Mouse (Mus musculus) hindbrain, embryonic 10.5 days (tissue): ENCODE results near the gene Zscan2. TPM values are rescaled to one million over a fixed set of nuclear protein-coding genes. Genes with fewer than 3 reads are reported as not detected.
A peak's percentile ranks its signal among the peaks of the same experiment; 100 is the strongest.

Experiments
- DNase-seq: peaks from one replicate; pipeline ENCODE4 v3.0.0-alpha.2; 2017; ENCODE audit warnings: low spot score
- H3K27ac ChIP-seq: fragments of 300-500 bp; sonication (generic); 2 replicates; pipeline ENCODE4 v1.5.1; 2016; ENCODE audit warnings: mild to moderate bottlenecking, moderate library complexity
- H3K27me3 ChIP-seq: fragments of 300-500 bp; sonication (generic); 2 replicates; pipeline ENCODE4 v1.6.1; 2016; ENCODE audit warnings: mild to moderate bottlenecking; ENCODE audit not compliant: poor library complexity, insufficient read depth, severe bottlenecking
- H3K36me3 ChIP-seq: fragments of 300-500 bp; sonication (generic); 2 replicates; pipeline ENCODE4 v1.6.1; 2016; ENCODE audit warnings: mild to moderate bottlenecking, moderate library complexity
- H3K4me1 ChIP-seq: fragments of 300-500 bp; sonication (generic); replicated peaks from 2 replicates; pipeline ENCODE4 v1.6.1; 2016; ENCODE audit warnings: mild to moderate bottlenecking
- H3K4me3 ChIP-seq: fragments of 300-500 bp; sonication (generic); 2 replicates; pipeline ENCODE4 v1.5.1; 2016; ENCODE audit warnings: mild to moderate bottlenecking, moderate library complexity
- H3K9me3 ChIP-seq: fragments of 300-500 bp; sonication (generic); 2 replicates; pipeline ENCODE4 v1.6.1; 2016; ENCODE audit warnings: mild to moderate bottlenecking, moderate library complexity
- WGBS: fragments of 180-500 bp; shearing (Covaris S2); methylation state at CpG from one replicate; pipeline ENCODE4 v1.1.7; 2016; 5-methylcytosine and 5-hydroxymethylcytosine counted together
- polyA plus RNA-seq: library from polyadenylated mRNA; unstranded; fragments of >200 nt; fragmentation: Nextera tagmentation; extraction: Ambion mirVana; gene quantifications from 2 replicates; pipeline ENCODE4 v1.2.1, GENCODE M21; 2016

The Zscan2 gene
- polyA plus RNA-seq, 1 experiment from 2014 or later, result 4.0 TPM

DNA sequence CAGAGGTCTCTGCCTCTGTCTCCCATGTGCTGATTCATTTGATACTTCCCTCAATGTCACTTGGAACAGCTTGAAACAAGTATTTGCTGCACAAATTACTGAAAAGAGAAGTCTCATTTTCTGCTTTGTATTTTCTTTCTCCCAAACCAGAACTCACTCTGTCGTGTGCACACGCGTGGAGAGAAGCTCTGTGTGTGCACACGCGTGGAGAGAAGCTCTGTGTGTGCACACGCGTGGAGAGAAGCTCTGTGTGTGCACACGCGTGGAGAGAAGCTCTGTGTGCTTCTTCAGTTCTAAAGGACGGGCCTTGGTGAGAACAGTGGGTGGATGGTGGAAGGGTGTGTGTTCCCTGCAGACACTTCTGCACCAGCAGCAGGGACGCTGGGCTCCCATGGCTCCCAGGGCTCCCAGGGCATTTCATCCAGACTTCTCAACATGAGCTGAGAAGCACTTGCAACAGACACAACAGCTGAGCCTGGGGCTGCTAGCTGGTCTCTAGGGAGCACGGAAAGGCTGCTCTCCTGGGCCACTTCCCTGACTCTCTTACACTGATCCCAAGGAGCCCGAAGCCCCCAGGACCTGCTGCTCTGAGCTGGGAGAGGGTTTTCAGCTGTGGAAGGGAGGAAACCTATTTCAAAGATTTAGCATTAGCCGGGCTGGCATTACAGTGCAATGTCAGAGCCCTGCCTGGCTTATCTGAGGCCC, 34.2 kb downstream of the Zscan2 start:
- no peak for DNase-seq
- WGBS, result 94% methylated on average over 14 of the region's 14 CpGs
- H3K36me3 ChIP-seq, result peaks cover 95% of the 10 kb centered on the region

DNA sequence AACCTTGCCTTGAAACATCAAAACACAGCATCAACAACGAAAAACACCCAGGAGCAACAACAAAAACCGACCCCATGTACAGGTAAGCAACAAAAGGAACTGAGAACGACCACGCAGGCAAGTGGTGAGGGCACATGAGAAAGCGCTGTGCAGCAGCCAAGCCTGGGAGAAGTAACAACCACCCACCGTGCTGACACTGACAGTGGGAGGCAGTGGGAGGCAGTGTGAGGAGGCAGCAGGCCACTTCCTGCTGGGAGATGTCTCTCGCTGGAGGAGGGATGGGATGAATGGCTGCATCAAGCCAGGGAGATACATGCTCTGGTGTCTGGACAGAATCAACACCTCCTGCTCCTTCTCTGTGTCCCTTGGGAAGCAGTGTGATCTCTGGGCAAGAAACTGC, 36.4 kb downstream of the Zscan2 start:
- Histone ChIP-seq H3K27me3 (no peaks in the 10 kb centered on the region), H3K4me1 (peaks cover 20% of the 10 kb centered on the region), H3K4me3 (no peak overlapping the region), H3K9me3 (no peaks in the 10 kb centered on the region), H3K36me3 (peaks cover 73% of the 10 kb centered on the region), H3K27ac (no peak overlapping the region)
- 85% methylated on average over 7 of the region's 7 CpGs for WGBS
- DNase-seq, result no peak

More for the DNA sequence above, 34.2 kb downstream of the Zscan2 start:
- no peaks in the 10 kb centered on the region for H3K27me3 ChIP-seq
- no peak overlapping the region for H3K4me3 ChIP-seq
- 0 out of 2 replicates have a peak overlapping the region, but pooled peaks have one; percentile 35 for H3K27ac ChIP-seq
- peaks cover 4% of the 10 kb centered on the region for H3K4me1 ChIP-seq
- H3K9me3 ChIP-seq, result no peaks in the 10 kb centered on the region

DNA sequence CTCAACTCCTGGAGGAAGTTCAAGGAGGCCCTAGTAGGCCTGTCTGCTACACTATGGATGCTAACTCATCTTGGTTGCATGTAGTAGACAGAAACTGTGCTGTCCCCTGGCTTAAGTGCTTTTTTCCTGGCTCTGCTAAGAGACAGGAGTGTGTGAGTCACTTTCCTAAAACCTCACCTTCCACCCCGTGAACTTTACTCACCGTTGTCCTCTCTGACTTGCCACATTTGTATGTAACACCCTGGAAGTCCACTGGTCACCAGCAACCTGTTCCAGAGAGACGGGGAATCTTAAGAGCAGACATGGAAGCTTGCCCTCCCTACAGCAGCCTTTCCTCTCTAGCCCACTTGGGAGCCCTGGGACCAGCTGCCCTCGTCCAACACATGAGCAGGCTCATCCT, 37.0 kb downstream of the Zscan2 start:
- H3K36me3 ChIP-seq, result peaks cover 68% of the 10 kb centered on the region
- 85% methylated on average over 4 of the region's 4 CpGs for WGBS
- no peak overlapping the region for H3K27ac ChIP-seq

DNA sequence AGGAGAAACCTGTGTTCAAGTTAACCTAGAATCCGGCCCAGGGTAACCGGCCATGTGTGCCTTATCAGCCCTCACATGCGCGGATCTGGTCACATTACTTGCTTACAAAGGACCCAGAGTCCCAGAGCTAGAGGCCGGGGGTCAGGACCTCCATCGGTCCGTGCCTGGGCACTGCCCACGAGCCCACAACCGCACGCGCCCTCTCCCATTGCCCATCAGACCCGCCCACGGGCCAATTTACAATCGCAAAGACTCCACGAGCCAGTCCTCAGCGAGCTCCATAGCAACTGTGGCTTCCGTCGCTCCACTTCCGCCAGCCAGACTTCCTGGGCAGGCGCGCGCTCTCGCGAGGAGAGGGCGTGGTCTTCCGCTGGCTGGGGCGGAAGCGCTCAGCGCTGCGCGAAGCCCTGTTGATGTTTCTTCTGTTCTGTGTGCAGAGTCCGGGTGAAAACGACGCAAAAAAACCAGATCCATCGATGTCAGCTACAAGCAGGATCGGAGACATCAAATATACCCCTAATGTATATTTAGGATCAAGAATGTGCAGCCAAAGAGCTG, 40.3 kb downstream of the Zscan2 start, which contains the start of gene Wdr73:
Wdr73 (minus strand) TSS at position 326 of the 558 bp plus-strand sequence.
- peaks cover 40% of the 10 kb centered on the region for H3K4me1 ChIP-seq
- H3K27ac ChIP-seq, result peak within 1 kb of the TSS; percentile 89
- H3K27me3 ChIP-seq, result 0 out of 2 replicates have a peak, but pooled peaks cover 7% of the 10 kb centered on the region
- H3K36me3 ChIP-seq, result peaks cover 50% of the 10 kb centered on the region
- H3K9me3 ChIP-seq, result no peaks in the 10 kb centered on the region
- peak within 1 kb of the TSS; percentile 80 for H3K4me3 ChIP-seq
- WGBS, result under 1% methylated on average over 36 of the region's 36 CpGs
- DNase-seq, result peak; percentile 94

More for the DNA sequence above, 37.0 kb downstream of the Zscan2 start:
- Histone ChIP-seq H3K9me3 (no peaks in the 10 kb centered on the region), H3K27me3 (no peaks in the 10 kb centered on the region), H3K4me1 (peaks cover 25% of the 10 kb centered on the region), H3K4me3 (no peak overlapping the region)
- no peak for DNase-seq

DNA sequence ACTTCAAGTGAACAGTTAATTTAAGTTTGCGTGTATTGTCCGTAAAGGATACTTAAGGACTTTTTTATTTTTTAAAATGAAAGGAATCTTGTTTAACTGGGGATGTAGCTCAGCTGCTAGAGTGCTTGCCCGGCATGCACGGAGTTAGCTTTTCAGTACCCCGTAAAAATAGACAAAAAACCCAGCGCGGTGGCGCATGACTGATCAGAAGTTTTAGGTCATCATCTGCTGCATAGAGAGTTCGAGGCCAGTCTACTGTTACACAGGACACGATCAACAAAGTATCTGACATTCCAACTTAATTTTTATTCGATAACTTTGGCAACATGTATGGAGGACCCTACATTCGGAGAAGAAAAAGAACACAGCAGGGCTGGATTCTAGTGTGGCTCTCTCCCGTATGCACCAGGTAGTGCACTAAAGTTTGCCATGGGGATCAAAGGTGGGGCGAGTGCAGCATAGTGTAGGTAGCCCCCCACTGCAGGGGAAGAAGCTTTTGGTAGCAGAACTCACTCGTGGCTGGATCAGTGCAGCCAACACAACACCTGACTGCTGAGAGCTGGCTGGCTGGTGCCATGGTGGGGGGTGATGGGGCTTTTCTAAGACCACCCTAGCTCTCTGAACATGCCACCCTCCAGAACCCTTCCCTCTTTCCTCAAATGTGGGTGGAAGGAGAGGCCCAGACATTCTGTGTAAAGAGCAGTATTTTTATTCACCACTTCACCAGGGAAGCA, 41.0 kb downstream of the Zscan2 start:
- DNase-seq, result no peak
- WGBS, result 36% methylated on average over 15 of the region's 15 CpGs
- Histone ChIP-seq H3K36me3 (peaks cover 49% of the 10 kb centered on the region), H3K27ac (peak overlapping the region; percentile 89), H3K4me1 (peaks cover 40% of the 10 kb centered on the region), H3K27me3 (0 out of 2 replicates have a peak, but pooled peaks cover 7% of the 10 kb centered on the region), H3K9me3 (no peaks in the 10 kb centered on the region), H3K4me3 (peak overlapping the region; percentile 80)

DNA sequence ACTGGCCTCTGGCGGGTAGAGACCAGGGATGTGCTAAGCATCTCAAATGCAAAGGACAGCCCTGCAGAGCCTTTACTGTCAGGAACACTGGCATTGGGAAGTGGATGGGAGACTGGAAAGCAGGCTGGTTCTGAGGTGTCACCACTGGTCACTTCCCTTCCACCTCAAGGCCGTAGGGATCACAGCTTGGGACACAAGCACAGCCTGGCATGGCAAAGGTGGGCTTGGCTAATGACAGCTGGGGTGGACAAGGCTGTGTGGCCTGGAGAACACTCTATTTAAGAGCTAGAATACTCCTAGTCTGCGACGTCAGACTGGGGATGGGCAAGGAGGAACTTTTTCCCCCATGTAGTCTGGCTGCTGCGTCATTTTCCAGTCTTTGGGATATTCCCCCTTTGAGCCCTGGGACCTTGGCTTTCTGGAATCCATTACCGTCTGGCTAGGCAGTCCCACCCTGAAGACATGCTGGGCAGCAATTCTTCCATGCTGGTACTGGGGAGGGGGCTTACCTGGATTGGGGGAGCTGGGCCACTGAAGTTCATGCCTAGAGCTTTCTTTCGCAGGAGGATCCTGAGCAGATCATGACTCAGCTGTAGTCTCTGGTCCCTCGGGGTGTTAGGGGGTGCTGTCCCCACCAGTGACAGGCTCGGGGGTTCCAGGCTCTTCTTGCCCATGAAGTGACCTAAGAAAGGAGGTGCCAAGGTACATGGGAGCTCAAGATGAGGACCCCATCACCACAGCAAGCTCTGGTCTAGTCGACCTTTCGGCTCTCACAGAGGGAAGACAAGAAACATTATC, 43.1 kb downstream of the Zscan2 start:
- WGBS, result 87% methylated on average over 11 of the region's 11 CpGs
- H3K4me3 ChIP-seq, result peak overlapping the region; percentile 59
- H3K27me3 ChIP-seq, result 0 out of 2 replicates have a peak, but pooled peaks cover 7% of the 10 kb centered on the region
- H3K9me3 ChIP-seq, result no peaks in the 10 kb centered on the region
- no peak overlapping the region for H3K27ac ChIP-seq
- peaks cover 40% of the 10 kb centered on the region for H3K4me1 ChIP-seq
- peaks cover 49% of the 10 kb centered on the region for H3K36me3 ChIP-seq
- DNase-seq, result no peak

DNA sequence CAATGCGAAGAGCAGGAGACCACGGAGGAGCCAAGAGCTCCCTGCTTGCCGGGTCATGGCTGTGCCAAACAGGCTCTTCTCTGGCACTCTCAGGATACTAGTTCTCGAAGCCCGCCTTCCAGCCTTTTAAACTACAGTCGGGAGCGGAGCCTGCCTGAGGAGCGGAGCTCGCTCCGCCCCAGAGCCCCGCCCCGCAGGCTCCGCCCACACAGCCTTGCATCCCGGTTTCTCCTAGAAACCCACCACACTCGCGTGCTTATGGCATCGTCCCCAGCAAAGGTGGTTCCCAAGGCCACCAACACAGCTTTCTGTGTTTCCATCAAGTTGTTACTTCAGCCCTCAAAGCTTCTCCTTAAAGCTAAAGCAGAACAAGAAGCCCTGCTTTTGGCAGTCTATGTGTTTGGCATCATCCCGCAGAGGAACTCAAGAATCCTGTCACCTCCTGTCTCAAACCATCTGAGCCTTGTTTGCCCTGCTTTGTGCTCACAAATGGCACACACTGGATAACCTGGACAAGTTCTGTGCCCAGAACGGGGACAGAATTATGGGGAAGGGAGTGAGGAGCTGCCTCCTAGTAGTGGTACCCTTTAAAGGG, 44.3 kb downstream of the Zscan2 start, which contains the start of gene Nmb:
Nmb (minus strand) TSS at position 156 of the 595 bp plus-strand sequence.
- Histone ChIP-seq H3K9me3 (no peaks in the 10 kb centered on the region), H3K27me3 (0 out of 2 replicates have a peak, but pooled peaks cover 7% of the 10 kb centered on the region), H3K36me3 (peaks cover 54% of the 10 kb centered on the region), H3K4me1 (peaks cover 35% of the 10 kb centered on the region), H3K4me3 (peak within 1 kb of the TSS; percentile 59), H3K27ac (peak within 1 kb of the TSS; percentile 74)
- 3% methylated on average over 19 of the region's 19 CpGs for WGBS
- DNase-seq, result peak; percentile 61

DNA sequence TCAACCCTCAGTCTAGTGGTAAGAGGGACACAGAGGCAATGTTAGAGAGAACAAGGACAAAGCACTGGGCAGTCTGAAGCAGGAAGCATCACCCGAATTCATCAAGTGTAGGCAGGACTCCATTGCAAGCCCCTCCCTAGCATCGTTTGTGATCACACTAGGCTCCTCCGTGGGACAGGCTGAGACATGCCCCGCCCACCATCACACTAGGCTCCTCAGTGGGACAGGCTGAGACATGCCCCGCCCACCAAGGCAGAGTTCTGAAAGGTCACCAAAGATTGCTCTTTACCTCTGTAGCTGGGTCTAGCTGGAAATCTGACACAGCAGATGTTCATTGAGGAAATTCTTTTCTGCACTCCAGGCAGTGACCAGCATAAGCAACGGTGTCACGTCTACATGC, 50.3 kb downstream of the Zscan2 start:
- Histone ChIP-seq H3K27ac (no peak overlapping the region), H3K36me3 (peaks cover 97% of the 10 kb centered on the region), H3K9me3 (no peaks in the 10 kb centered on the region), H3K4me1 (no peaks in the 10 kb centered on the region), H3K4me3 (no peak overlapping the region), H3K27me3 (no peaks in the 10 kb centered on the region)
- WGBS, result 85% methylated on average over 7 of the region's 7 CpGs
- DNase-seq, result no peak

DNA sequence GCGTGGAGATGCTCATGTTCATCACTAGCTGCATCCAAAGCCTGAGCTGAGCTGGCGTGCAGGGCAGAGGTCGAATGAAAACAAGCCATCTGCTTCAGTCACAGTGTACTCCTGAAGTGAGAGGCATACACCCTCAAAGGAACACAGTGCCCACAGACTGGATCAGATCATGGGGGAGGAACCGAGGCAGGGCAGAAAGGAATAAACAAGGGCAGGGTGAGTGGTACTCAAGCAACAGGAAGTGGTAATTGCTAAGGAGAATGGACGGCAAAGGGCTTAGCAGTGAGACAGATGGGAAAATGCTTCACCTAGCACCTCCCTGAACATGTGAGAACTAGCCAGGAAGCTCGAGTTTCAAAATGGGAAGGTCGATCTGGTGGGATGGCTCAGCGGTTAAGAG, 51.8 kb downstream of the Zscan2 start:
- no peak for DNase-seq
- Histone ChIP-seq H3K4me3 (no peak overlapping the region), H3K27me3 (no peaks in the 10 kb centered on the region), H3K4me1 (no peaks in the 10 kb centered on the region), H3K9me3 (no peaks in the 10 kb centered on the region), H3K27ac (no peak overlapping the region), H3K36me3 (peaks cover 98% of the 10 kb centered on the region)
- WGBS, result 89% methylated on average over 8 of the region's 8 CpGs

DNA sequence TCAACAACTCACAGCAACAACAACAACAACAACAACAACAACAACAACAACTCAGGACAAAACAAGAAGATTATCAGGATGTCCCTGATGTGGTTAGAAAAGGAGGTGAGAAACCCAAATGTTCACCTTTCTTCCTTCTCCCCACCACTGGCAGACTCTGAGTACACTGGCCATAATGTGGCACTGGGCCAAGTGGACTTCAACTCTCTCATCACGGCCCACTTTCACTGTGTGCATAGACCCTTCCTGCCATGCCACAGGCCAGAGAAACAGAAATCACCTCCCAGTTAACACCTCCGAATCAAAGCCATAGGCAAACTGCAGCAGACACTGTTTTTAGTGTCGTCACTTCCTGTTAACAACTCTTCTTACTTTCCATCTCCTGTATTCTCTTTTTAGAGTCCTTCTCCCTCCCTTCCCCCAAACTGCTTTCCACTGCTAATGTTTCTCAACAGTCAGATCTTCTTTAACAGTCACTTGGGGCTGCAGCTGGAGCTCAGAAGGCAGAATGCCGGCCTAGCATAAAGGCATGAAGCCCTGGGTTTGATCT, 57.3 kb downstream of the Zscan2 start:
- Histone ChIP-seq H3K27me3 (no peaks in the 10 kb centered on the region), H3K4me3 (no peak overlapping the region), H3K36me3 (peaks cover 99% of the 10 kb centered on the region), H3K27ac (no peak overlapping the region), H3K9me3 (no peaks in the 10 kb centered on the region), H3K4me1 (no peaks in the 10 kb centered on the region)
- 92% methylated on average over 4 of the region's 4 CpGs for WGBS
- DNase-seq, result no peak

DNA sequence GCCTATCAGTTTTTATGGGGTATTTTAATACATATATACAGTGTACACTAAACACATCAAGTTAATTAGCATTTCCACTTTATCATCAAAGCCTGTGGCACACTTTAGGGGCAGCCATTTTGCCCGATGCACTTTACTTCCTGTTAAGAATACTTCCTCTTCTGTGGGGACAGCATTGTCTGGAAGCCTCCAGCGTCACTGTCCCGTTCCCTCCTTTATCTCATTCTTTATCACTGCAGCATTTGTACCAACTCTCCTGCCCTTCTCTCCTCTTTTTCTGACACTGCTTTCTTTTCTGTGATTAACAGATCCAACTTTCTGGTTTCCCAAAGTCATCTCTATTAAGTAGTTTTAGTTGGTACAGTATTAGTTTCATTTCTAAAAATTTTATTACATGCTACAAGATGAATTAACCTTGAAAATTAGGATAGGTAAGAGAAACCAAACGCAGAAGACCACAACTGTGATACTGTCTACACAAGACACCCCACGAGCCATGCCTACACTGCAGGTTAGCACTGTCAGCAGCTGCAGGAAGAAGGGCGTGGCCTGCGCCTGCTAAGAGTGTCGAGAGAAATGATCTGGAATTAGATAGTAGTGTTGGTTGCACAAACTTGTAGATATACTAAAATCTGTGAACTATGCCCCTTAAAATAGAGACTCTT, 58.4 kb downstream of the Zscan2 start:
- H3K36me3 ChIP-seq, result peaks cover 97% of the 10 kb centered on the region
- H3K9me3 ChIP-seq, result no peaks in the 10 kb centered on the region
- 88% methylated on average over 8 of the region's 8 CpGs for WGBS
- H3K27ac ChIP-seq, result no peak overlapping the region
- H3K4me1 ChIP-seq, result no peaks in the 10 kb centered on the region
- H3K27me3 ChIP-seq, result no peaks in the 10 kb centered on the region
- no peak overlapping the region for H3K4me3 ChIP-seq
- DNase-seq, result no peak
